Mouse (Mus musculus): ENCODE measurements at regions not wholly inside any gene's neighbourhood (a gene's known extent, or its start where the extent isn't known, plus 50 kb on each side); places are given as distances from the start of the nearest gene placed in this dataset.

DNA sequence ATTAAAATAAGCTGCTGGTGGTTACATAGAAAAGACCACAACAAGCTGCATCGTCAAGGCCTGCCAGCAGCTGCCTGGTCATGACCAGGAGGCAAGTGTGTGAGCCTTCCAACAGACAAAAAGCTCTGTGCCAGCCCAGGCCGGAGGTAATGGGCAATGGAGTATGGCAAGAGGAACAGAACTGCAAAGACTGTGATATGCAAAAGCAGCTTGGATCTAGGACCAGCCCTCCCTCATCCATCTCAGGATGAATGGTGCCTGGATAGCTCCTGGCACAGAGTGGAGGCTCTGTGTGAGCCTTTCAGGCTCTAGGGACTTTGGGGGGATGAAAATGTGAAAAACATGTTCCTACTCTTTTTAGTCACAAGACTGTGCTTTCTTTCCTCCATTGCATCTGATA is 402.5 kb upstream of the Tnp1 start:
- Histone ChIP-seq H3K4me3 (ENCODE audit: control insufficient read depth in 1 of 2, insufficient read depth in 1 of 2, low read depth in 2 of 2, low read length in 2 of 2) (no peak overlapping the region), H3K36me3 (ENCODE audit: control insufficient read depth in 1 of 2, insufficient read depth in 2 of 2, low read length in 2 of 2) (no peaks in the 10 kb centered on the region), H3K9ac (ENCODE audit: control insufficient read depth, low read depth, low read length, poor library complexity, severe bottlenecking) (no peak overlapping the region), H3K27me3 (ENCODE audit: control insufficient read depth in 1 of 2, insufficient read depth in 2 of 2, low read length in 2 of 2) (no peaks in the 10 kb centered on the region), H3K9me3 (replicated peaks; ENCODE audit: insufficient read depth, low read length) (no peaks in the 10 kb centered on the region), H3K27ac (ENCODE audit: control insufficient read depth, low read depth, low read length) (no peak overlapping the region), H3K4me1 (ENCODE audit: control insufficient read depth in 1 of 2, insufficient read depth in 2 of 2, low read length in 2 of 2) (no peaks in the 10 kb centered on the region), H3K79me2 (ENCODE audit: control insufficient read depth, insufficient read depth, low read length, poor library complexity) (no peaks in the 10 kb centered on the region)
- DNase-seq (ENCODE audit: low read depth, low spot score): no peak
- TF ChIP-seq RCOR1 (IDR thresholded peaks at IDR 0.05; ENCODE audit: low read depth, low read length) (no peak), POLR2AphosphoS2 (IDR thresholded peaks at IDR 0.05; ENCODE audit: low read length) (no peak), NELFE (IDR thresholded peaks at IDR 0.05; ENCODE audit: low read depth, low read length) (no peak), MYC (IDR thresholded peaks at IDR 0.05; ENCODE audit: low read depth, low read length) (no peak), ZC3H11A (IDR thresholded peaks at IDR 0.05; ENCODE audit: low read depth, low read length) (no peak), MYB (IDR thresholded peaks at IDR 0.05; ENCODE audit: low read depth, low read length) (no peak), EP300 (IDR thresholded peaks at IDR 0.05; ENCODE audit: low read depth in 1 of 2, low read length in 2 of 2) (no peak), BHLHE40 (IDR thresholded peaks at IDR 0.05; ENCODE audit: borderline replicate concordance, low read depth, low read length) (no peak), UBTF (IDR thresholded peaks at IDR 0.05; ENCODE audit: borderline replicate concordance, insufficient read depth, low read depth, low read length) (no peak), MAX (IDR thresholded peaks at IDR 0.05; ENCODE audit: low read length) (no peak), MEF2A (IDR thresholded peaks at IDR 0.05; ENCODE audit: extremely low read depth, insufficient replicate concordance, low read depth, low read length, poor library complexity, severe bottlenecking) (no peak), ZNF384 (IDR thresholded peaks at IDR 0.05; ENCODE audit: low read depth, low read length) (no peak), E2F4 (IDR thresholded peaks at IDR 0.05; ENCODE audit: borderline replicate concordance, low read depth, low read length) (no peak), JUND (IDR thresholded peaks at IDR 0.05; ENCODE audit: low read depth, low read length) (no peak), ELF1 (IDR thresholded peaks at IDR 0.05; ENCODE audit: low read depth, low read length) (no peak), ZKSCAN1 (IDR thresholded peaks at IDR 0.05; ENCODE audit: low read depth, low read length) (no peak), KAT2A (conservative IDR thresholded peaks at IDR 0.05; ENCODE audit: low read depth, low read length) (no peak), TBP (IDR thresholded peaks at IDR 0.05; ENCODE audit: low read depth, low read length) (no peak)

DNA sequence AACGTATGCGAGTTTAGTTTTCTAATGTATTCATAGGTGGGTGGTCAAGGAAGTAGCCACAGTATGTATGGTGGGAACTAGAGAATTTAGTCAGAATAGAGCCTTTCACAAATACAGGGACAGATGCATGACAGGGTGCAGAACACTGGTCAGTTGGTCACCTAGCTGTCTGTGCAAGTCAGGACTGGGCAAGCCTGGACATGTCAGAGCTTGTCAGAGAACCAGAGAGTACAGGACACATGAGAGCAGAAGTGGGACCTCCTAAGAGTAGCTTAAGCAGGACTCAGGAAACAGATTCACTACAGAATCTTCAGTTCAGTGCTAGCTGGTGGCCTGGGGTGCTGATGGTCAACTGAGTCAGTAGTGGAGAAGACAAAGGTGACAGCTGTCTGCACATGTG is 395.7 kb upstream of the Tnp1 start:
- Histone ChIP-seq H3K9me3 (replicated peaks; ENCODE audit: insufficient read depth, low read length) (no peaks in the 10 kb centered on the region), H3K9ac (ENCODE audit: control insufficient read depth, low read depth, low read length, poor library complexity, severe bottlenecking) (no peak overlapping the region), H3K4me1 (ENCODE audit: control insufficient read depth in 1 of 2, insufficient read depth in 2 of 2, low read length in 2 of 2) (no peaks in the 10 kb centered on the region), H3K4me3 (ENCODE audit: control insufficient read depth in 1 of 2, insufficient read depth in 1 of 2, low read depth in 2 of 2, low read length in 2 of 2) (no peak overlapping the region), H3K79me2 (ENCODE audit: control insufficient read depth, insufficient read depth, low read length, poor library complexity) (no peaks in the 10 kb centered on the region), H3K36me3 (ENCODE audit: control insufficient read depth in 1 of 2, insufficient read depth in 2 of 2, low read length in 2 of 2) (no peaks in the 10 kb centered on the region), H3K27ac (ENCODE audit: control insufficient read depth, low read depth, low read length) (no peak overlapping the region), H3K27me3 (ENCODE audit: control insufficient read depth in 1 of 2, insufficient read depth in 2 of 2, low read length in 2 of 2) (no peaks in the 10 kb centered on the region)
- TF ChIP-seq MYB (IDR thresholded peaks at IDR 0.05; ENCODE audit: low read depth, low read length) (no peak), MAFK (IDR thresholded peaks at IDR 0.05; ENCODE audit: borderline replicate concordance, low read depth, low read length) (no peak), TBP (IDR thresholded peaks at IDR 0.05; ENCODE audit: low read depth, low read length) (no peak), TAL1 (IDR thresholded peaks at IDR 0.05; ENCODE audit: low read length) (no peak), NRF1 (IDR thresholded peaks at IDR 0.05; ENCODE audit: insufficient read depth, low read depth, low read length, poor library complexity, severe bottlenecking) (no peak), MAX (IDR thresholded peaks at IDR 0.05; ENCODE audit: low read length) (no peak)
- DNase-seq (ENCODE audit: low read depth, low spot score): no peak
